Mouse (Mus musculus): ENCODE measurements at regions not wholly inside any gene's neighbourhood (a gene's known extent, or its start where the extent isn't known, plus 50 kb on each side); places are given as distances from the start of the nearest gene placed in this dataset.
"Not testable (repeated sequence)": the region's sequence is repeated elsewhere in the genome, so short reads cannot be mapped to it uniquely, and the experiment has no call there.

DNA sequence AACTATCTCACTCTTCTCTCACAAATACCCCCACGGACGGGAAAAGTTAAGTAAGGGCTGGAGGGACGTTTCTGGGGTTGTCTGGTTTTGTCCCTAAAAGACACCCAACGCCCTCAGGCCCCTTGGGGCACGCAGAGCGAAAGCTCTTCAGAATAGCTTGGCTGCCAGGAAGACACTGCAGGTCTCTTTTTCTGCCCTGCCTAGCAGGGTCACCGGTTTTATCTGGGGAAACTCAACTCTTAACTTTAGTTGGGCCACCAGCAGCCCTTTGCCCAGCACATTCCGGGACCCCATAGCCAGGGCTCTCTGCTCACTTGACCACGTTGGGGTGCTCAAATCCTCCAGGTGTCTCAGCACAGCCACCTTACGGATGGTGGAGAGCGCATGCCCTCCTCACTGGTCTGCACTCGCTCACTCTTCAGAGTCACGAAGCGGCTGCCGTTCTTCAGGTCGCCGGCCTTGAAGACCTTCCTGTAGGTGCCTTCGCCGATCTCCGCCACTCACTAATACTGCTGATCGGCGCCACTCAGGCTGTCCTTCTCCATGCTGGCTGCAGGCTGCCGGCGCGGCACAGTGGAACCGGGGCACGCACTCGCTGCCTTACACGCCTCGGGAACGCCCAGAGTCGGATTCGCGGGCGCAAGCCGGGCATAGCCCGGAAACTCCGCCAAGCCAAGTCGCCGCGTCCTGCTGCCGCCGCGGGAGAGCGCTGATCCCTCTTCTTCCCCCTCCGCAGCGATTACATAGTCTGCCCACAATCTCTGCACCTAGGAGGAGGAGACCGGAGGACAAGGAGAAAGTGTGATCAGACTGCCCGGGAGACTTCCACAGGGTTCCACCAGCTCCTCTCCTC lies 83.0 kb downstream of the Ulbp1 start:
- peak overlapping the region; percentile 67 for H3K4me3 ChIP-seq (ENCODE audit: low read depth, low read length)
- H3K4me1 ChIP-seq (ENCODE audit: control insufficient read depth, insufficient read depth, insufficient read length, low read length), result peaks cover 5% of the 10 kb centered on the region; the same call in 1 of the 2 replicates
- 9% methylated on average over 49 of the region's 49 CpGs for WGBS
- peaks cover 24% of the 10 kb centered on the region for H3K27me3 ChIP-seq (ENCODE audit: control insufficient read depth, insufficient read depth, low read length)
- TF ChIP-seq CTCF (IDR thresholded peaks at IDR 0.05; ENCODE audit: extremely low read depth, insufficient read length, insufficient replicate concordance, low read depth, low read length) (no peak), POLR2A (IDR thresholded peaks at IDR 0.05; ENCODE audit: low read depth, low read length) (no peak)
- H3K36me3 ChIP-seq (ENCODE audit: control insufficient read depth, insufficient read depth, low read length), result no peaks in the 10 kb centered on the region
- H3K27ac ChIP-seq (ENCODE audit: insufficient read depth, low read depth, low read length), result no peak overlapping the region

- H3K4me3 ChIP-seq (ENCODE audit: low read depth, low read length); H3K27me3 ChIP-seq (ENCODE audit: control insufficient read depth, insufficient read depth, low read length); H3K27ac ChIP-seq (ENCODE audit: insufficient read depth, low read depth, low read length); H3K36me3 ChIP-seq (ENCODE audit: control insufficient read depth, insufficient read depth, low read length); H3K4me1 ChIP-seq (ENCODE audit: control insufficient read depth, insufficient read depth, insufficient read length, low read length): not testable (repeated sequence)
- WGBS, result 45% methylated on average over 3 of the region's 3 CpGs
Observed at GRCm38 (mm10) chr10:7358791-7359190, 114.6 kb downstream of the Ulbp1 start.

DNA sequence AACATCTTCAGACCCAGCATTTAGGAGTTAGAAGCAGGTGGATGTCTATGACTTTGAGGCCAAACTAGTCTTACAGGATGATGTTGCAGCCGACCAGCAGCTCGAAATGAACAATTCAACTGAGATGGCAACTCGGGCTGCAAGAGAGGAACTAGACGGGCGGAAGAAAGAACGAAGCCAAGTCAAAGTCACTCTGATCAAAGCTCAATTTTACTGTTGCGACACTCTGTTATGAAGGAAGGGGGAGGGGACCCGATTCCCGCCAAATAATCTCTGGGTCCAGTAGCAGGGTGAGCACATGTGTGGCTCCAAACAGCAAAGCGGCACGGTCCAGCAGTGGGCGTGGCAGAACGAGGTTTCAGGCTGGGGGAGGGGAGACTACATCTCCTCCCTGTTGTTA lies 129.1 kb downstream of the Ulbp1 start:
- not testable (repeated sequence) for H3K27ac ChIP-seq (ENCODE audit: insufficient read depth, low read depth, low read length); H3K27me3 ChIP-seq (ENCODE audit: control insufficient read depth, insufficient read depth, low read length); H3K4me3 ChIP-seq (ENCODE audit: low read depth, low read length); H3K4me1 ChIP-seq (ENCODE audit: control insufficient read depth, insufficient read depth, insufficient read length, low read length); H3K36me3 ChIP-seq (ENCODE audit: control insufficient read depth, insufficient read depth, low read length)
- WGBS, result 88% methylated on average over 13 of the region's 13 CpGs

DNA sequence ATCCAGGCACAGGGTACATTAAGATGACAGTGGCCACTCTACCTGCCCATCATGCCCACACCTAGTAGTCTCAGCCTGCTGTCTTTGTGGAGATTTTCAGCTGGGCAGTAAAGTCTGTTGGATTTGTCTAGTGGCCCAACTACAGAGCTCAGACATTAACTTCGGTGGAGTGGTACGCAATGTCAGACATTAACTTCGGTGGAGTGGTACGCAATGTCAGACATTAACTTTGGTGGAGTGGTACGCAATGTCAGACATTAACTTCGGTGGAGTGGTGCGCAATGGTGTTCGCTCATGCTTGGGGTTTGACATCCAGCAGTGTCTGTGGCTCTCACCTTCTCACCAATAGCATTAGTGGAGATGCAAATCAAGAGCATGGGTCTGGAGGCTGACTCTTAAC lies 129.7 kb downstream of the Ulbp1 start:
- H3K4me1 ChIP-seq (ENCODE audit: control insufficient read depth, insufficient read depth, insufficient read length, low read length); H3K36me3 ChIP-seq (ENCODE audit: control insufficient read depth, insufficient read depth, low read length); H3K4me3 ChIP-seq (ENCODE audit: low read depth, low read length); H3K27ac ChIP-seq (ENCODE audit: insufficient read depth, low read depth, low read length); H3K27me3 ChIP-seq (ENCODE audit: control insufficient read depth, insufficient read depth, low read length): not testable (repeated sequence)
- 97% methylated on average over 8 of the region's 8 CpGs for WGBS

DNA sequence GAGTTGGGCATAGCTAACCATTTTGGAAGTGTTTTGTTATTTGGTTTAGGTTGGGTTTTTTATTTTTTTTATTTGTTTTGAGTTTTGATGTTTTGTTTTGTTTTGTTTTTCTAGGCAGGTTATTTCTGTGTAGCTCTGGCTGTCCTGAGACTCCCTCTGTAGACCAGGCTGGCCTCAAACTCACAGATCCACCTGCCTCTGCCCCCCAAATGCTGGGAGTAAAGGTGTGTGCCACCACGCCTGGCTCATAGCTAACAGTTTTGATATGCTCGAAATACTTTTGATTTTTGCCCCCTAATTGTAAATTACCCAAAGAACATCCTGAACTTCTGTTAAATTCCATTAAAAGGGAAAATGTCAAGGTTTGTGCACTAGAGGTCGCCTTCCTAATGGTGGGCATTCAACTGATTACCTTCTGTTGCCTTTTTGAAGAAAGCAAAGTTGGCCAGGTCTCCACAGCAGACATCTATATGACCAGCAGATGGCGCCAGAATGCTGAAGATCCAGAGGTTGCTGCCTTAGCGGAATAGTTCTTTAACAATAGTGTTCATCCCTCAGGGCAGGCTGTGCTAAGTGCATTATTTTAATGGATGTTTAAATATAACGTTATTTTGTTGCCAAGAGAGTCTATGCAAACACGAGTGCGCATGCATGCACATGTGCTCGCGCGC lies 121.2 kb upstream of the Cnksr3 start:
- H3K36me3 ChIP-seq (ENCODE audit: control insufficient read depth, insufficient read depth, low read length), result no peaks in the 10 kb centered on the region
- H3K27me3 ChIP-seq (ENCODE audit: control insufficient read depth, insufficient read depth, low read length), result no peaks in the 10 kb centered on the region
- H3K27ac ChIP-seq (ENCODE audit: insufficient read depth, low read depth, low read length), result no peak overlapping the region
- peak; percentile 58; the same call in 1 of the 2 replicates for TF ChIP-seq CTCF (IDR thresholded peaks at IDR 0.05; ENCODE audit: extremely low read depth, insufficient read length, insufficient replicate concordance, low read depth, low read length)
- TF ChIP-seq POLR2A (IDR thresholded peaks at IDR 0.05; ENCODE audit: low read depth, low read length), result no peak
- 41% methylated on average over 11 of the region's 11 CpGs for WGBS
- H3K4me3 ChIP-seq (ENCODE audit: low read depth, low read length), result no peak overlapping the region
- H3K4me1 ChIP-seq (ENCODE audit: control insufficient read depth, insufficient read depth, insufficient read length, low read length), result no peaks in the 10 kb centered on the region

- Histone ChIP-seq H3K36me3 (ENCODE audit: control insufficient read depth, insufficient read depth, low read length) (no peaks in the 10 kb centered on the region), H3K27ac (ENCODE audit: insufficient read depth, low read depth, low read length) (no peak overlapping the region), H3K4me1 (ENCODE audit: control insufficient read depth, insufficient read depth, insufficient read length, low read length) (no peaks in the 10 kb centered on the region), H3K27me3 (ENCODE audit: control insufficient read depth, insufficient read depth, low read length) (no peaks in the 10 kb centered on the region), H3K4me3 (ENCODE audit: low read depth, low read length) (no peak overlapping the region)
- TF ChIP-seq POLR2A (IDR thresholded peaks at IDR 0.05; ENCODE audit: low read depth, low read length), result no peak
- no peak for TF ChIP-seq CTCF (IDR thresholded peaks at IDR 0.05; ENCODE audit: extremely low read depth, insufficient read length, insufficient replicate concordance, low read depth, low read length)
- 37% methylated on average over 3 of the region's 3 CpGs for WGBS
Observed at GRCm38 (mm10) chr10:7328262-7328661, 116.2 kb upstream of the Cnksr3 start.

GRCm38 (mm10) chr10:7327046-7327445 lies 115.0 kb upstream of the Cnksr3 start:
- H3K36me3 ChIP-seq (ENCODE audit: control insufficient read depth, insufficient read depth, low read length); H3K4me1 ChIP-seq (ENCODE audit: control insufficient read depth, insufficient read depth, insufficient read length, low read length); H3K27ac ChIP-seq (ENCODE audit: insufficient read depth, low read depth, low read length); H3K27me3 ChIP-seq (ENCODE audit: control insufficient read depth, insufficient read depth, low read length); H3K4me3 ChIP-seq (ENCODE audit: low read depth, low read length): not testable (repeated sequence)
- 92% methylated on average over 3 of the region's 3 CpGs for WGBS

DNA sequence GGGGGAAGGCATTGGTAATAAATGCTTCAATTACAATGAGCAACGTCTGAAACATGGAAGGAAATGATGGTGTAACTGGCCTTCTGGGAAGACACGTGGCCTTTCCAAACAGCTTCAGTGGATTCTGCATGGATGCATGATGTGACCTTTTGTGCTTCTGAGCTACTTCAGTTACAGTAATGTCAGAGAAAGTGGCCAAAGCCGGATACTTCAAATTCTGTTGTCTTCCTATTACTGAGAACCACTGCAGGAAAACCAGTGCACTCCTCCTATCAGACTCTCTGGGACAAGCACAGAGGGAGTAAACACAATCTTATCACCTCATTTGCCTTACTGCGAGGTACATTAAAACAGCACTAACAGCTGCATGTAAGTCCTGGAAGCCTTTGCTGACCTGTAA lies 113.0 kb upstream of the Cnksr3 start:
- H3K27me3 ChIP-seq (ENCODE audit: control insufficient read depth, insufficient read depth, low read length), result no peaks in the 10 kb centered on the region
- TF ChIP-seq POLR2A (IDR thresholded peaks at IDR 0.05; ENCODE audit: low read depth, low read length) (no peak), CTCF (IDR thresholded peaks at IDR 0.05; ENCODE audit: extremely low read depth, insufficient read length, insufficient replicate concordance, low read depth, low read length) (no peak)
- no peaks in the 10 kb centered on the region for H3K4me1 ChIP-seq (ENCODE audit: control insufficient read depth, insufficient read depth, insufficient read length, low read length)
- no peak overlapping the region for H3K27ac ChIP-seq (ENCODE audit: insufficient read depth, low read depth, low read length)
- WGBS, result 38% methylated on average over 4 of the region's 4 CpGs
- no peak overlapping the region for H3K4me3 ChIP-seq (ENCODE audit: low read depth, low read length)
- no peaks in the 10 kb centered on the region for H3K36me3 ChIP-seq (ENCODE audit: control insufficient read depth, insufficient read depth, low read length)

All from small intestine, adult 2 months (tissue).